Mouse (Mus musculus): ENCODE measurements around the gene Ftl1.

DNA sequence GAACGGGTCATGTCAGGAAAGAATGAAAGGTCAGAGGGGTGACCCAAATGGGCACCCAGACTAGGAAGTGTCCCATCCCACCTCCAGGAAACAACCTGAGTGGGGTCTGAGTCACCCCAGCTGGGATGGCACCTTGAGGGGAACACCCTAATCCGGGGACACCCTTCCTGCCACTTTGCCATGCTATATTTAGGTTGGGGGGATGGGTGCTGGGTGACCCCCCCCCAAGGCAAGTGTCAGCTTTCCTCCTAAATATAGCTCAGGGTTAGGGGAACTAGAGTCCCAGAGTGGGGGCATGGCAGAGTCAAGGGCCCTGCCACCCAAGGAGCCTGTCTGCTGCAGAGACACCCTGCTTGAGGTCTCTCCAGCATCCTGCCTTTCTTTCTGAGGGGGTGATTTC is 47.3 kb downstream of the Ftl1 start:
- TF ChIP-seq GATA1 (IDR thresholded peaks at IDR 0.05; ENCODE audit: low read depth, low read length) (no peak), SMC3 (IDR thresholded peaks at IDR 0.05; ENCODE audit: low read depth, low read length) (no peak), CTCF (IDR thresholded peaks at IDR 0.05 in 2 of 3, conservative IDR thresholded peaks at IDR 0.05 in 1 of 3; ENCODE audit: control insufficient read depth in 1 of 3, insufficient read depth in 1 of 3, low read depth in 2 of 3, low read length in 3 of 3, poor library complexity in 1 of 3, severe bottlenecking in 1 of 3) (no peak), EP300 (IDR thresholded peaks at IDR 0.05; ENCODE audit: low read depth in 1 of 2, low read length in 2 of 2) (no peak), ETS1 (IDR thresholded peaks at IDR 0.05; ENCODE audit: low read depth, low read length) (no peak), TAL1 (IDR thresholded peaks at IDR 0.05; ENCODE audit: low read length) (no peak), MAFK (IDR thresholded peaks at IDR 0.05; ENCODE audit: borderline replicate concordance, low read depth, low read length) (no peak), MAX (IDR thresholded peaks at IDR 0.05; ENCODE audit: low read length) (no peak)
